Mouse (Mus musculus): ENCODE results near the gene Tiparp. TPM values are rescaled to one million over a fixed set of nuclear protein-coding genes. Genes with fewer than 3 reads are reported as not detected.

The Tiparp gene
- total RNA-seq (2023): 10 to 100 TPM; 59.0 to 60.1 TPM

DNA sequence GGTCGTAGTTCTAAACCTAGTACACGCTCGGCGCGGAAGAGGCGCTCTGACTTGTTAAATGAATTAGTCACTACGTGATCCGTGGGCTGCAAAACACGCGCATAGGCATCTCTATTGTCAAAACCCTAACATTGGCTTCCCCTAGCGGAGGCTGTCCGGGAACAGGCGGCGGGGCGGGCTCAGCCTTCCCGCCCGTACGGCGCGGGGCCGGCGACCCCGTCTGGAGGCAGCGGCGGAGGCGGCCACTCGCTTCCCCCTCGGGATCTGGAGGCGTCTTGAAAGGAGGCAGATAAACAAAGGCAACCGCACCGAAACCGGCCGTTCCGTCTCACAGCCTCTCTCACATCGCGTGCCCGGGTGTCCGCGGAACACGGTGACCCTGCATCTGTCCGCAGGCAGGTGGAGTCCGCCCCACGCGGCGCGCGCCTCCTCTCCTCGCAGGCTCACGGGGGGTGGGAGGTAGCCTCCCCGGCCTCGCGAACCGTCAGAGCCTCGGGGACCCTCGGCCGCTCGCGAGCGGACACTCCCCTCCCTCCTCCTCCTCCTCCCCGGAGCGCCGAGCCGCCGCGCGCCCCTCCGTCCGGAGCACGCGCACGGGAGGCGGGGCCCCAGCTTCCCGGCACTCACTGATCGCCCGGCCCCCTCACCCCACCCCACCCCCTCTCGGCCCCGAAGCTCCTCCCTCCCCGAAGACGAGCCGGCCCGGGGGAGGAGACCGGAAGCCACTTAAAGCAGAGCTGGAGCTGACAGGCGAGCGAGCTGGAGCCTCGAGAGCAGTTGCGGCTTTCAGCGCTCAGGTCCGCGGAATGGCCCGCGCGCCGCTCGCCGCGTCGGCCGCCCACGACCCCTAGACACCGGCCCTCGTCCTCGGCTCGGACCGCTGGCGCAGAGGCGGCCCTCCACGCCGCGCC is at the start of gene Tiparp:
TSS of gene Tiparp (plus strand) at position 720 of the 911 bp plus-strand sequence.

Other genes starting within 250 kb of the Tiparp start
- 10 to 100 TPM; 64.3 to 68.9 TPM for gene Ssr3, start 135.8 kb upstream of the Tiparp start, total RNA-seq (2023)
- gene Lekr1, start 137.8 kb downstream of the Tiparp start, total RNA-seq (2023): 1 to 10 TPM in 1 of 2 experiments, under 1 TPM in 1; 0.90 to 1.6 TPM

Measured in B cell, adult 67 days (primary cell).